Mouse (Mus musculus) liver, postnatal 0 days (tissue): ENCODE measurements around the gene Ndufaf3.

ENCODE experiments used
- CTCF ChIP-seq: sonication (generic); IDR thresholded peaks from 2 replicates; pipeline ENCODE4 v1.5.1; 2016; ENCODE audit warnings: antibody characterized with exemption, low read depth
- EP300 ChIP-seq: IDR thresholded peaks from 2 replicates; pipeline ENCODE4 v1.6.1; 2016; ENCODE audit warnings: antibody characterized with exemption, low read depth, mild to moderate bottlenecking

GRCm38 (mm10) chr9:108523341-108523740 is 43.9 kb downstream of the Ndufaf3 start:
- no peak for TF ChIP-seq EP300
- TF ChIP-seq CTCF: no peak
